Mouse (Mus musculus) hindbrain, postnatal 0 days (tissue): ENCODE measurements around the gene Kptn. TPM values are rescaled to one million over a fixed set of nuclear protein-coding genes. Genes with fewer than 3 reads are reported as not detected.

Experiments
- ATAC-seq: fragments of 200-750 bp; cut with Nextera tagmentation; 2 replicates; pipeline ENCODE4 v1.8.0; 2017; ENCODE audit warnings: mild to moderate bottlenecking, moderate TSS enrichment, moderate library complexity
- DNase-seq: peaks from one replicate; pipeline ENCODE4 v3.0.0-alpha.2; 2015; ENCODE audit warnings: low spot score
- H3K27ac ChIP-seq: fragments of 300-500 bp; sonication (generic); 2 replicates; pipeline ENCODE4 v1.5.1; 2014; ENCODE audit warnings: mild to moderate bottlenecking
- H3K27me3 ChIP-seq: fragments of 300-500 bp; sonication (generic); 2 replicates; pipeline ENCODE4 v1.6.1; 2014; ENCODE audit warnings: low read length, mixed read lengths; ENCODE audit not compliant: insufficient read depth
- H3K36me3 ChIP-seq: fragments of 300-500 bp; sonication (generic); 2 replicates; pipeline ENCODE4 v1.6.1; 2014; ENCODE audit warnings: low read length, mixed read lengths; ENCODE audit not compliant: insufficient read depth
- H3K4me1 ChIP-seq: fragments of 300-500 bp; sonication (generic); 2 replicates; pipeline ENCODE4 v1.6.1; 2014; ENCODE audit warnings: antibody characterized with exemption, low read length, mixed read lengths; ENCODE audit not compliant: insufficient read depth
- H3K4me2 ChIP-seq: fragments of 300-500 bp; sonication (generic); 2 replicates; pipeline ENCODE4 v1.6.1; 2014; ENCODE audit warnings: low read depth, mild to moderate bottlenecking, low read length, moderate library complexity, mixed read lengths
- H3K4me3 ChIP-seq: fragments of 300-500 bp; sonication (generic); 2 replicates; pipeline ENCODE4 v1.5.1; 2014; ENCODE audit warnings: low read length
- H3K9ac ChIP-seq: fragments of 300-500 bp; sonication (generic); replicated peaks from 2 replicates; pipeline ENCODE4 v1.6.1; 2014; ENCODE audit warnings: mild to moderate bottlenecking, low read length, moderate library complexity, mixed read lengths
- H3K9me3 ChIP-seq: fragments of 300-500 bp; sonication (generic); 2 replicates; pipeline ENCODE4 v1.6.1; 2016; ENCODE audit warnings: low read length, mixed read lengths
- CTCF ChIP-seq: IDR thresholded peaks from 2 replicates; pipeline ENCODE4 v1.5.1; 2016; ENCODE audit warnings: antibody characterized with exemption, control low read depth, low read depth
- WGBS: fragments of 180-500 bp; shearing (Covaris S2); extraction: QIAGEN DNeasy Blood & Tissue Kit; methylation state at CpG from one replicate; pipeline ENCODE4 v1.1.7; 2014; 5-methylcytosine and 5-hydroxymethylcytosine counted together
- polyA plus RNA-seq: library from polyadenylated mRNA; unstranded; fragments of >200 nt; fragmentation: Nextera tagmentation; extraction: Ambion mirVana; gene quantifications from 2 replicates; pipeline ENCODE4 v1.2.1, GENCODE M21; 2015
- total RNA-seq: library from RNA; depleted of rRNA; stranded (reverse); fragments of >200 nt; gene quantifications from 2 replicates; pipeline ENCODE4 v1.2.3, GENCODE M21; 2014; rRNA removed

Gene Kptn
- total and polyA plus RNA-seq, 2 experiments from 2014 or later, result 33.2 to 33.3 TPM

- ATAC-seq, result 0 out of 2 replicates have a peak, but pooled peaks have one; percentile 11
- 17% methylated on average over 1 of the region's 1 CpGs for WGBS
- H3K27ac ChIP-seq, result no peak overlapping the region
These were observed 52.5 kb downstream of the Kptn start for GRCm38 (mm10) chr7:16172141-16172581.

GRCm38 (mm10) chr7:16172586-16173140, 53.0 kb downstream of the Kptn start:
- 0% methylated on average over 1 of the region's 1 CpGs for WGBS
- H3K27ac ChIP-seq, result no peak overlapping the region
- H3K4me3 ChIP-seq, result no peak overlapping the region
- no peak overlapping the region for H3K9ac ChIP-seq
- peaks cover 6% of the 10 kb centered on the region for H3K4me1 ChIP-seq
- H3K4me2 ChIP-seq, result no peak overlapping the region
- TF ChIP-seq CTCF, result no peak
- no peaks in the 10 kb centered on the region; the same call in 1 of the 2 replicates for H3K9me3 ChIP-seq
- no peaks in the 10 kb centered on the region for H3K27me3 ChIP-seq
- ATAC-seq (no peak), DNase-seq (no peak)
- H3K36me3 ChIP-seq, result no peaks in the 10 kb centered on the region; the same call in 1 of the 2 replicates

More at GRCm38 (mm10) chr7:16172141-16172581, 52.5 kb downstream of the Kptn start:
- no peak overlapping the region for H3K4me3 ChIP-seq
- TF ChIP-seq CTCF, result no peak
- H3K36me3 ChIP-seq, result no peaks in the 10 kb centered on the region
- peaks cover 6% of the 10 kb centered on the region for H3K4me1 ChIP-seq
- no peak overlapping the region for H3K9ac ChIP-seq
- no peaks in the 10 kb centered on the region; the same call in 1 of the 2 replicates for H3K9me3 ChIP-seq
- peak; percentile 23 for DNase-seq
- H3K27me3 ChIP-seq, result no peaks in the 10 kb centered on the region
- no peak overlapping the region for H3K4me2 ChIP-seq

GRCm38 (mm10) chr7:16173146-16173545, 53.5 kb downstream of the Kptn start:
- no peaks in the 10 kb centered on the region for H3K27me3 ChIP-seq
- no peaks in the 10 kb centered on the region for H3K9me3 ChIP-seq
- no peaks in the 10 kb centered on the region; the same call in 1 of the 2 replicates for H3K36me3 ChIP-seq
- no peak overlapping the region for H3K27ac ChIP-seq
- H3K4me2 ChIP-seq, result no peak overlapping the region
- DNase-seq, result no peak
- TF ChIP-seq CTCF, result no peak
- 42% methylated on average over 5 of the region's 5 CpGs for WGBS
- H3K4me3 ChIP-seq, result no peak overlapping the region
- no peak for ATAC-seq
- H3K9ac ChIP-seq, result no peak overlapping the region
- H3K4me1 ChIP-seq, result peaks cover 6% of the 10 kb centered on the region

GRCm38 (mm10) chr7:16174597-16175541, 55.2 kb downstream of the Kptn start, which contains the start of gene Meis3:
Gene Meis3, plus strand, starts transcription at chr7:16175090.
- DNase-seq (peak; percentile 80), ATAC-seq (peak; percentile 88)
- TF ChIP-seq CTCF, result peak; percentile 82
- Histone ChIP-seq H3K36me3 (peaks cover 4% of the 10 kb centered on the region; the same call in 1 of the 2 replicates), H3K27me3 (no peaks in the 10 kb centered on the region), H3K4me1 (peaks cover 6% of the 10 kb centered on the region), H3K4me2 (peak within 1 kb of the TSS; percentile 71), H3K27ac (peak within 1 kb of the TSS; percentile 72), H3K4me3 (peak within 1 kb of the TSS; percentile 79), H3K9me3 (no peaks in the 10 kb centered on the region), H3K9ac (peak within 1 kb of the TSS; percentile 78)
- WGBS, result under 1% methylated on average over 41 of the region's 42 CpGs

- under 1% methylated on average over 10 of the region's 10 CpGs for WGBS
- Histone ChIP-seq H3K36me3 (peaks cover 7% of the 10 kb centered on the region; the same call in 1 of the 2 replicates), H3K9me3 (no peaks in the 10 kb centered on the region), H3K4me3 (peak overlapping the region; percentile 79), H3K9ac (peak overlapping the region; percentile 78), H3K4me1 (peaks cover 6% of the 10 kb centered on the region), H3K27ac (peak overlapping the region; percentile 72), H3K27me3 (no peaks in the 10 kb centered on the region), H3K4me2 (peak overlapping the region; percentile 71)
- no peak for DNase-seq
- no peak for TF ChIP-seq CTCF
- ATAC-seq, result peak; percentile 27
These were observed 55.8 kb downstream of the Kptn start for GRCm38 (mm10) chr7:16175542-16175931.

Other genes starting within 250 kb of the Kptn start
- not detected in 2 replicates for gene Crx, start 239.9 kb upstream of the Kptn start, total RNA-seq
- gene Crx, start 239.9 kb upstream of the Kptn start, polyA plus RNA-seq, result not detected in 2 replicates
- not detected in 2 replicates for gene Crxos, start 237.3 kb upstream of the Kptn start, total RNA-seq
- 0.15 TPM in 1 of 2 replicates, not detected in the other for gene Crxos, start 237.3 kb upstream of the Kptn start, polyA plus RNA-seq
- 501 and 566 TPM in 2 replicates for gene Selenow, start 197.5 kb upstream of the Kptn start, total RNA-seq
- gene Selenow, start 197.5 kb upstream of the Kptn start, polyA plus RNA-seq, result 1,894 and 2,002 TPM in 2 replicates
- 76.5 and 82.1 TPM in 2 replicates for gene Nop53, start 173.8 kb upstream of the Kptn start, total RNA-seq
- 124 and 127 TPM in 2 replicates for gene Nop53, start 173.8 kb upstream of the Kptn start, polyA plus RNA-seq
- gene Ehd2, start 152.3 kb upstream of the Kptn start, total RNA-seq, result 5.0 and 9.5 TPM in 2 replicates
- 4.4 and 5.3 TPM in 2 replicates for gene Ehd2, start 152.3 kb upstream of the Kptn start, polyA plus RNA-seq
- gene Bicra, start 72.0 kb upstream of the Kptn start, total RNA-seq, result 6.2 and 8.5 TPM in 2 replicates
- gene Bicra, start 72.0 kb upstream of the Kptn start, polyA plus RNA-seq, result 3.4 and 3.8 TPM in 2 replicates
- 0.31 and 0.72 TPM in 2 replicates for gene Zfp541, start 58.1 kb upstream of the Kptn start, total RNA-seq
- 0.15 and 0.24 TPM in 2 replicates for gene Zfp541, start 58.1 kb upstream of the Kptn start, polyA plus RNA-seq
- 413 and 441 TPM in 2 replicates for gene Napa, start 21.4 kb upstream of the Kptn start, total RNA-seq
- 253 and 256 TPM in 2 replicates for gene Napa, start 21.4 kb upstream of the Kptn start, polyA plus RNA-seq
- gene Slc8a2, start 9.9 kb downstream of the Kptn start, total RNA-seq, result 78.6 and 79.4 TPM in 2 replicates
- gene Slc8a2, start 9.9 kb downstream of the Kptn start, polyA plus RNA-seq, result 1.2 TPM in 2 replicates
- gene Meis3, start 55.2 kb downstream of the Kptn start, total RNA-seq, result 76.6 and 81.3 TPM in 2 replicates
- gene Meis3, start 55.2 kb downstream of the Kptn start, polyA plus RNA-seq, result 77.5 and 84.6 TPM in 2 replicates
- gene Dhx34, start 102.1 kb downstream of the Kptn start, total RNA-seq, result 21.1 and 25.0 TPM in 2 replicates
- gene Dhx34, start 102.1 kb downstream of the Kptn start, polyA plus RNA-seq, result 9.1 and 9.4 TPM in 2 replicates
- gene C5ar2, start 124.3 kb downstream of the Kptn start, total RNA-seq, result 0.47 TPM in 1 of 2 replicates, not detected in the other
- gene C5ar2, start 124.3 kb downstream of the Kptn start, polyA plus RNA-seq, result 0.11 and 0.18 TPM in 2 replicates
- gene C5ar1, start 139.6 kb downstream of the Kptn start, total RNA-seq, result 1.4 and 1.9 TPM in 2 replicates
- 0.93 and 1.5 TPM in 2 replicates for gene C5ar1, start 139.6 kb downstream of the Kptn start, polyA plus RNA-seq
- gene Inafm1, start 153.7 kb downstream of the Kptn start, total RNA-seq, result 56.0 and 71.3 TPM in 2 replicates
- 74.1 and 78.4 TPM in 2 replicates for gene Inafm1, start 153.7 kb downstream of the Kptn start, polyA plus RNA-seq
- gene Ccdc9, start 166.9 kb downstream of the Kptn start, total RNA-seq, result 11.8 and 27.9 TPM in 2 replicates
- 13.4 and 14.8 TPM in 2 replicates for gene Ccdc9, start 166.9 kb downstream of the Kptn start, polyA plus RNA-seq
- 51.0 and 55.8 TPM in 2 replicates for gene Bbc3, start 188.5 kb downstream of the Kptn start, total RNA-seq
- gene Bbc3, start 188.5 kb downstream of the Kptn start, polyA plus RNA-seq, result 32.2 and 33.3 TPM in 2 replicates